In genomic region chr11:21638341-21638740, GRCm38 (mm10) we compare ENCODE assay signal across 18 mouse cellular contexts.
DNase-seq lines count a peak whose midpoint lies in the region; ATAC-seq lines count a peak whose summit lies in the region.
"Had no signal": no experiment of that assay in that cellular context is flagged by ENCODE, and none has a peak within 500 bp of the region (broad histone marks: within the 10 kb centered on the region; RNA-seq: fewer than 3 reads in every experiment).

No protein-coding gene starts in this region.

- peak overlapping the region; percentile 52 for H3K4me2 ChIP-seq in heart, embryonic 13.5 days
- H3K4me2 ChIP-seq in kidney, embryonic 15.5 days = no peak overlapping the region
- no peak overlapping the region for H3K4me2 ChIP-seq in embryonic facial prominence, embryonic 14.5 days (ENCODE audit: low read depth, low read length)
- H3K4me2 ChIP-seq: forebrain, embryonic 12.5 days had no signal

- peak overlapping the region; percentile 62 for H3K27ac ChIP-seq in heart, embryonic 13.5 days (replicated peaks)
- H3K27ac ChIP-seq in kidney, embryonic 15.5 days = no peak overlapping the region
- H3K27ac ChIP-seq in embryonic facial prominence, embryonic 14.5 days (replicated peaks; ENCODE audit: low read depth, low read length) = no peak overlapping the region
- H3K27ac ChIP-seq: forebrain, embryonic 12.5 days; left cerebral cortex, adult 2 months had no signal

- peaks cover 24% of the 10 kb centered on the region for H3K4me1 ChIP-seq in heart, embryonic 13.5 days
- peaks cover 4% of the 10 kb centered on the region; the same call in 1 of the 2 replicates for H3K4me1 ChIP-seq in kidney, embryonic 15.5 days
- no peaks in the 10 kb centered on the region for H3K4me1 ChIP-seq in embryonic facial prominence, embryonic 14.5 days (ENCODE audit: control insufficient read depth, insufficient read depth, low read length)
- H3K4me1 ChIP-seq: forebrain, embryonic 12.5 days had no signal

- H3K36me3 ChIP-seq in heart, embryonic 13.5 days = no peaks in the 10 kb centered on the region
- no peaks in the 10 kb centered on the region for H3K36me3 ChIP-seq in kidney, embryonic 15.5 days
- H3K36me3 ChIP-seq in embryonic facial prominence, embryonic 14.5 days (ENCODE audit: control insufficient read depth, insufficient read depth, low read length) = no peaks in the 10 kb centered on the region
- H3K36me3 ChIP-seq: forebrain, embryonic 12.5 days had no signal

- no peak; the same call in 1 of the 2 replicates for ATAC-seq in heart, embryonic 13.5 days (ENCODE audit: extremely low read depth, insufficient number of reproducible peaks, low FRiP score, low TSS enrichment)
- peak; percentile 49; the same call in 1 of the 2 replicates for ATAC-seq in kidney, embryonic 15.5 days (replicated peaks; ENCODE audit: low FRiP score)
- ATAC-seq in embryonic facial prominence, embryonic 14.5 days (ENCODE audit: low read depth) = peak; percentile 71

- H3K9me3 ChIP-seq in heart, embryonic 13.5 days = no peaks in the 10 kb centered on the region
- H3K9me3 ChIP-seq in kidney, embryonic 15.5 days (replicated peaks) = no peaks in the 10 kb centered on the region
- no peaks in the 10 kb centered on the region for H3K9me3 ChIP-seq in embryonic facial prominence, embryonic 14.5 days (ENCODE audit: control insufficient read depth, low read length)
- H3K9me3 ChIP-seq: forebrain, embryonic 12.5 days had no signal

- H3K4me3 ChIP-seq in heart, embryonic 13.5 days = peak overlapping the region; percentile 16; the same call in 1 of the 2 replicates
- no peak overlapping the region for H3K4me3 ChIP-seq in kidney, embryonic 15.5 days (replicated peaks)
- H3K4me3 ChIP-seq in embryonic facial prominence, embryonic 14.5 days (ENCODE audit: low read depth, low read length) = no peak overlapping the region
- H3K4me3 ChIP-seq: forebrain, embryonic 12.5 days; left cerebral cortex, adult 2 months had no signal

- H3K9ac ChIP-seq in heart, embryonic 13.5 days = no peak overlapping the region
- H3K9ac ChIP-seq in kidney, embryonic 15.5 days = no peak overlapping the region
- no peak overlapping the region for H3K9ac ChIP-seq in embryonic facial prominence, embryonic 14.5 days (ENCODE audit: low read depth, low read length)
- H3K9ac ChIP-seq: forebrain, embryonic 12.5 days had no signal

- WGBS in heart, embryonic 13.5 days = 9% methylated on average over 5 of the region's 5 CpGs
- 11% methylated on average over 5 of the region's 5 CpGs for WGBS in kidney, embryonic 15.5 days
- 31% methylated on average over 5 of the region's 5 CpGs for WGBS in embryonic facial prominence, embryonic 14.5 days

- no peaks in the 10 kb centered on the region for H3K27me3 ChIP-seq in heart, embryonic 13.5 days (replicated peaks)
- H3K27me3 ChIP-seq in kidney, embryonic 15.5 days = no peaks in the 10 kb centered on the region
- H3K27me3 ChIP-seq in embryonic facial prominence, embryonic 14.5 days (replicated peaks; ENCODE audit: control insufficient read depth, insufficient read depth, low read length) = no peaks in the 10 kb centered on the region
- H3K27me3 ChIP-seq: forebrain, embryonic 12.5 days had no signal

- no peak for DNase-seq in heart, adult 18-20 months
- no peak for DNase-seq in kidney, postnatal 25 days
- peak; percentile 58 for DNase-seq in embryo, embryonic 10 days (ENCODE audit: low spot score)
- peak; percentile 47 for DNase-seq in embryonic facial prominence, embryonic 14.5 days (ENCODE audit: low spot score)
- DNase-seq in left cerebral cortex, adult 18-20 months (ENCODE audit: low spot score in 2 of 2) = no peak
- DNase-seq: adrenal gland, adult 2 months; cerebellum, adult 8-10 months; gastrocnemius, postnatal 10 days; kidney, adult 11 months; kidney, postnatal 14 days; left cerebral cortex, postnatal 4 days; liver; lung, postnatal 36 days; right cerebral cortex, postnatal 4 days had no signal

Comparison
In these comparisons a context has a peak if more than half of its experiments do, and no peak if none do; other contexts are left out.
1. DNase-seq: peak in embryo, embryonic 10 days (single experiment) and embryonic facial prominence, embryonic 14.5 days (single experiment); none in heart, adult 18-20 months (0 of 2), kidney, postnatal 25 days (0 of 2) and left cerebral cortex, adult 18-20 months (0 of 2).